Mouse (Mus musculus) cerebellum, postnatal 25 days (tissue): Measurements from ENCODE around the gene Astn2.

Experiments
- DNase-seq, 2 experiments: peaks; one replicate each; pipeline ENCODE4 v3.0.0; 2021; ENCODE audit warnings: mixed read lengths in 2 of 2

The Astn2 gene

DNA sequence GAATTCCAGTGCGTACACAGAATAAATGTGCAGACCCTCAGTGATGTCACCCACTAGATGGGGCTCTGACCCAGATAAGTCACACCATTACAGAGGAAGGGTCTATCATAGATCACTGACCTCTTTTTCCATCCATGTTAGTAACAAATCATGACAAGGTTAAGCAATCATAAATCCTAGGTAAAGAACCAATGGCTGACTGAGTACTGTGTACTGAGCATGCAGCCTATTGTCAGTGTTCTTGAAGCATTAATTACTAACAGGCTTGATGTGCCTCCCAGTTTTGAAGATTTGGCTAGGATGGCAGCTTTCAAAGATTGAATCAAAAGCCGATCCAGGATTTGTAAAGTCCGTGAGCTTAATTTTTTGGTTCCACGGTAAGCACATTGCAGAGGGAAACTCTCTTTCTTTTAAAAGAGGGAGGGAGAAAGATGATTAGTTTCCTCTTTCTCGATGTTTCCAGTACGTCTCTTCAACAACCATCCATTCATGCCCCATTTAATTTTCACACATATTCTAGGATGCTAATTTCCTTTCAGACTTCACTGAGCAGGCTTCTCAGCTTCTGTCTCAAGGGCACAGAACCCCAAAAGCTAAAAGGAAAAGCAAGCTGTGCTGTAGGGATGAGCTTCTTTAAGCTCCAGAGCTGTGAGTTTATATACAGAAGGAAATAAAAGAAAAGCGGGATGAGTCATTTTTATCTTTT, 93.9 kb downstream of the Astn2 start:
- DNase-seq = no peak

- DNase-seq = no peak
These were observed 98.0 kb downstream of the Astn2 start for GRCm38 (mm10) chr4:66306377-66306776.

- DNase-seq = peak; percentile 48 to 63
These were observed 101.6 kb downstream of the Astn2 start for GRCm38 (mm10) chr4:66302686-66303310.

GRCm38 (mm10) chr4:66285034-66285433, 119.4 kb downstream of the Astn2 start:
- no peak for DNase-seq

DNA sequence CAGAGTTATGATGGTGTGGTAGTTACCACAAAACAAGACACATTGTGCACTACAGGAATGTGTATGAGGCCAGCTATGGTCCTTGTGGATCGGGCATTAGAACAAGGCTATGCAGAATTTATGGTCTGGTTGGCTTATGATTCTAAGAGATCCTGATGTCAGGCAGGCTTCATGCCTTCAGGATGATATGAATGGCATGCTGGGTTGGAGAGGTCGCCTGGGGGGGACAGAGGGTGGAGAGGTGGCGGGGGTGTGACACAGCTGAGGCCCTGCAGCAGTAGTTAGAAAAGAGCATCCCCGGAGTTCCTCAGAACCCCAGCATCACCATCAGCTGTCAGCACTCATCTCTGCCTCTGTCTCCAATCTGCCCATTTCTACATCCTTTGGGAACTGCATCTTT, 128.3 kb downstream of the Astn2 start:
- DNase-seq = peak in 1 of 2 experiments; percentile 15

DNA sequence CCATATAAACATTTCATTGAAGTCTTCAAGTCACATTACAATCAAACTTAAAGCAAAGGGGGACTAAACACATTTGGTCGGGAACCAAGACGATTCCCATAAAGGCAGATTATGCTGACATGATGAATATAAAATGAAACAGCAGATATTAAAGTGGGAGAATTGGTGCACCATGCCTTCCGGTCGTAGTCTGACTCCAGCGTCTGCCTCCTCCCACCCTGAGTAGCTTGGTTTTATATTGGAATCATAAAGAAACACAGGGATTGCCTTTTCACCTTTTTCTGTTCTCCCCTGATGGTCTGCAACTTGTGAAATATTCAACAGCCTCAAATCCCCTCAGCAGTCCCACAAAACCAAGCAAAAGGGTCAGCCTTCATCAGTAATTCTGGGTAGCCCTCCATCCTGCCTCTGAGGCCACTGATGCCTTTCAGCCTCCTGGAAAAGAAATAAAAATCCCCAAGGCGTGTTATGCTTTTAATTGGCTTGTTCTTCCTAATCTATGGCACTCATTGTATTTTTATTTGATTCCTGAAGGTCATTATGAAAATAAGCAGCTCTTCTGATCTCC, 132.8 kb downstream of the Astn2 start:
- DNase-seq = no peak

DNA sequence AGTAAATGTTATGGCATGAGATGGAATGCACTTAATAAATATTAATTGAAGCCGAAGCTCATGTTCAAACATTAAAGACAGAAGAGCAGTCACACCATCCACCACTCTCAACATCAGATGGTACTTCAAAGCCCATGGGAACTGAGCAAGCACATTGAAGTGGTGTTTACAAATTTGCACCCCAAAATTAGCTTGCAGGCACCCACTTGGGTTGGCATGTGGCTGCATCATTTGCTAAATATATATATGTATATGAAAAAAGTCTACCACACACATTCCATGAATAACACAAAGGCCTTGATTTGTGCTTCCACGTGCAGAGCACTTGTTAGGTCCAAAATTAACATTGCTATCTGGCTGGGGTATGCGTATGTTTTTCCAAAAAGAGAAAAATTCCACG, 140.4 kb downstream of the Astn2 start:
- DNase-seq = no peak

DNA sequence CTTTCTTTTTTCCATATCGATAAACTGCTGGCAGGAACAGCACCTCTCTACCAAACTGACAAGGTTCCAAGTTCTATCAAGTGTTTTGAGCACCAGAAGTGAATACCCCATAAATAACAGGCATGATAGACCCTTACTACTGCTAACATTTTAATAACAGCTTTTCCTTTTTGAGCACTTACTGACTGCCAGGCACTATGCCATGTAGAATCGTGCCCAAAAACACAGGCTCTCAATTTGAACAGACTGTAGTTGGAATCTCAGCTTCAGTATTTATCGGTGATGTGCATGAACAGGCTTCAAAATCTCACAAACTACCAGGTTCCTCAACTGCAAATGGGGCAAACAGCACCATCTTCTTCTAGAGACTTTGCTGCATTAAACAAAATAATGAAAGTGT, 143.1 kb downstream of the Astn2 start:
- DNase-seq = peak in 1 of 2 experiments; percentile 47

DNA sequence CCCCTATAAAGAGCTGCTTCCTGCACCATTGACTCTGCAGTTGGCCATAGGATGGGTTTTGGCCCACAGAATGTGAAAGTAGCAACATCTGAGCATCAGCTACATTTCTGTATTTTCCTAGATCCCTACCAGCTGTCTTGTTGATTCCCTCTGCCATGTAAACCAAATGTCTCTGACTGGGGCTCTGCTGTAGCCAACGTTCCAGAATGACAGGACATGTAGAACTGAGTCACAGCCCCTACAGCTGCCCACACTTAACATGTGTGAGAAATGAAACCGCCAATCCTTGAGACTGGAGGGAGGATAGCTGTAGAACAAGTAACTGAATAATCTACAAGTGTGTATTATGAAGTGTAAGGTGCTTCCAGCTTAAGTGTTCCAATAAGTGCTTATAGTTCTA, 145.5 kb downstream of the Astn2 start:
- DNase-seq = no peak

DNA sequence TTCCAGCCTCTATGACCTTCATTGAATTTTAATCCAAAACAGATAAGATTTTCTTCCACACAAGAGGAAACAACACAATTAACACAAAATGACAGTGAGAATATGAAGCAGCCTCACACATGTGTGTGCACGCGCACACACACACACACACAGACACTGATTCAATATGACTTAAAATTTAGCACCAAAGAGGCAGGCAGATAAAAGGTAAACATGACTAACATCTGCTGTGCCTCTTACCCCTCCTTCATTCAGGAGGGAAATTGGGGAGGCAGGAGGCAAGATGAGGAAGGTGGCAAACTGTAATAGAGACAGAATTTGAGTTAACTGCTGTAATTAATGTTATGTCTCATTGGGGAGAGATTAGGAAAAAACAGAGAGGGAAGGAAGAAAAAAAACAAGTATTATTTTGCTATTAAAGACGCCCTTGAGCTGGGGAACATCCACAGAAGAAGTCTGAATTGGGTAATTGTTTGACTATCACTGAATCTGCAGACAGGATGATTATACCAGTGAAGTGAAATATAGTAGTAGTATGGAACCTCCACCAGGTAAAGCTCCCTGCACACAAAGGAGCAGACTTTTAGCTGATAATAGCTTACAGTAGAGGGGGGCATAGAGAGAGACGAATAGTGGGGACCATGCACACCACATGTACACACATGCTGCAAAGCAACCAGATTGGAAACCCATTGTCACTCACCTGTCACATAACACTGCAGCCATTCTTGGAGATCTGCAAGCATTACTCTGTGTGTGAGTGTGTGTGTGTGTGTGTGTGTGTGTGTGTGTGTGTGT, 149.5 kb downstream of the Astn2 start:
- DNase-seq = no peak

- no peak for DNase-seq
These were observed 155.9 kb downstream of the Astn2 start for GRCm38 (mm10) chr4:66248521-66248920.

DNA sequence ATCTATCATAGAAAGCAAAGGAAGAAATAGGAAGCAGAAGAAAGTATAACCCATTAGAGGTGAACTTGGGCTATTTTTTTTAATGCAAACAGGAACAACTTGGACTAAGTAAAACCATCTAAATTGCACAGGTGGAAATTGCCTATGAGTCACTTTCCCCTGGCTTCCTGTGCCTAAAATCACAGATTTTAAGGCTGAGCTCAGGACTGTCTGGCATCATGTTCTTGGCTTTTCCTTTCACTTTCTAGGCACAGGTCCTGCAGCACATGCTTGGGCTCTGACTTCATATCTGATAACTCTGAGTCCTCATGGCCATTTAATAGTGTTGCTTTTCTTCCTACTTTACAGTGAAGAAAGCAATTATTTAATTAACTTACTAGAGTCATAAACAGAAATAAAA, 161.7 kb downstream of the Astn2 start:
- DNase-seq = peak in 1 of 2 experiments; percentile 55

GRCm38 (mm10) chr4:66232799-66233198, 171.6 kb downstream of the Astn2 start:
- DNase-seq = no peak

- no peak for DNase-seq
These were observed 172.1 kb downstream of the Astn2 start for GRCm38 (mm10) chr4:66232350-66232749.

- DNase-seq = no peak
These were observed 173.7 kb downstream of the Astn2 start for GRCm38 (mm10) chr4:66230735-66231134.

DNA sequence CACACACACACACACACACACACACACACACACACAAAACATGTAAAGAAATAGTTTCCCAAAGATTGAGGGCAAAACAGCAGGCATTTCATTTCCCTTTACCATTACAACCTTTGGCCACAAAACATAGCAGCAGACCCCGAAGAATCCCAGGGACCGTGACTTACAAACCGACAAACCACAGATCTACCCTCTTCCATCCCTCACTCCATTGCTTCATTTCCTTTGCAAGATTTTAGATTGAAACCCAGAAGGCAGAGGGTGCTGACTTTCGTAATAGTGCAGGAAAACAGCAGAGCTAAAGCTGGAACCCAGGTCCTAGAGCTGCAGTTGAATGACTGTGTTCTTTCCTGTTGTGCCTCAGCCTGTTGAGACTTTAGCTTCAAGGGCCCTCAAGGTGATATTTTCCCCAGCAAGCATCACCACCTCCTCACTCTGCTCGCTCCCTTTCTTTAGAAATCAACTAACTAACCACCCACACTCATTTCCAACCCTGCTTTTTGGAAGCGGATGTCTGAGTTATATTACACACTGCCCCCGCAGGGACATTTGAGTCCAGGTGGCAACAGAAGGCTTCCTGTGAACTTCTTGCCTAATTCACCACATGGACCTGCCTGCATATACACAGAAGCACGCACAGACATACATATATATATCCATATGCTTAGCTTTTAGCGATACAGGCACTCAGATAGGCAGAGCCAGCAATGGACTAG, 181.7 kb downstream of the Astn2 start:
- peak; percentile 55 to 56 for DNase-seq

DNA sequence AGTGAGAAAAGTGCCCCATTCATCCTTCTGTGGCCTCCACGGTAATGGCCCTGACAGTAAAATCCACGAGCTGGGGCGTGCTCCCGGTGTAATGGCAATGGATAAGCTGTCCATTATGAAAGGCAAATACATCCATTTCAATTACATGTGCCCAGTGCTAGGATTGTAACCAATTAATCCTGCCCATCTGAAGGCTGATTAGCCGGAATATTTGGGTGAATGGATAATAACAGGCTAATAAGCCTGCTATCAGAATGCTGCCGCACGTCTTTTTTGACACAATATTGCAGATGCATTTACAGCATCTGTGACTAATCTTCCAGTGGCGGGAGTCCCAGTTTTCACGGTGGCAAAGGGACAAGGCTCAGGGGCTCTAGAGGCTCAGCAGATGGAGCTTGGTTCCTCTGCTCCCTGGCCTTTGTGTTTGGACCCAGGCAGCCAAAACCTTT, 189.2 kb downstream of the Astn2 start:
- DNase-seq = peak; percentile 72 to 77

- DNase-seq = peak; percentile 52 to 68
These were observed 214.8 kb downstream of the Astn2 start for GRCm38 (mm10) chr4:66189636-66190035.

- peak in 1 of 2 experiments; percentile 12 for DNase-seq
These were observed 228.4 kb downstream of the Astn2 start for GRCm38 (mm10) chr4:66175887-66176533.

GRCm38 (mm10) chr4:66171583-66171982, 232.8 kb downstream of the Astn2 start:
- peak in 1 of 2 experiments; percentile 35 for DNase-seq

DNA sequence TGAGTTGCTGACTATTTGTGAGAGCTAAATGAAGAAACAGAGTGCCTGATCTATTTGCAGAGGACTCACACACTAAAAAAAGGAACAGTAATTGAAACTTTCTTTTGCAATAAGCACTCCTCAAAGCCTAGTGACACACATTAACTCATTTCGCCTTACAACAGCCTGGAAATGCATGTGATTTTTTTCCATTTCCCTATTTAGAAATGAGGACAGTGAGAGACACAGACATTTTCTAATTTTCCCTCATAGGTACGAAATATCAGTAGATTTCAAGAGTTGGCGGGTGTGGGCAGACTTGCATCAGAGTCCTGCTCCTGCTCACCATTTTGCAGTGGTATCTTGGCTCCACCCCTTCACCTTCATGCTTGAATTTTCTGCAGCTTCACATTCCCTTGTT, 233.6 kb downstream of the Astn2 start:
- DNase-seq = no peak

DNA sequence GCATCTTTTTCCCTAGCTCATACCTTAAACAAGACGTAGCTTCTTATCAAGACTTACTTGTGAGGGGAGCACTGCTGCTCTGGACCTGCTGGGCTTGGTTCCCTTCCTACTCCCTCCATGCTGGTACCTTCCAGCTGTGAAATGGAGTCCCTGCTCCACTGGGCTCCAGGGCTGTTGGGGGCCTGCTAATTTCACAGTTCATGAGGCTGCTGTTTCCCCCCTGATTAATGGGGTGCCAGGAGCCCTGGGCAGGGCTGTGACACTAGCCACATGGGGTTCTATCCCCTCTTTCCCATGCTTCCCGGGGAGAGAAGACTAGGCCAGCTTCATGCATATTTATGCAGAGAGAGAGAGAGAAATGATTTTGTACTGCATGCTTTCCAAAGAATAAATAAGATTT, 234.9 kb downstream of the Astn2 start:
- DNase-seq = no peak
